Mouse (Mus musculus) testis, adult 2 months (tissue): ENCODE results near the gene Gm16485.

ENCODE experiments used
- CTCF ChIP-seq: fragments of 200-500 bp; IDR thresholded peaks from 2 replicates; pipeline ENCODE4 v1.5.1; 2012; ENCODE audit warnings: low read depth, mild to moderate bottlenecking, inconsistent platforms, low read length, moderate library complexity; ENCODE audit not compliant: control insufficient read depth, insufficient read depth, insufficient replicate concordance
- POLR2A ChIP-seq: fragments of 200-500 bp; IDR thresholded peaks from 2 replicates; pipeline ENCODE4 v1.6.1; 2012; ENCODE audit warnings: low read depth, mild to moderate bottlenecking, inconsistent platforms, low read length, moderate library complexity; ENCODE audit not compliant: control insufficient read depth

DNA sequence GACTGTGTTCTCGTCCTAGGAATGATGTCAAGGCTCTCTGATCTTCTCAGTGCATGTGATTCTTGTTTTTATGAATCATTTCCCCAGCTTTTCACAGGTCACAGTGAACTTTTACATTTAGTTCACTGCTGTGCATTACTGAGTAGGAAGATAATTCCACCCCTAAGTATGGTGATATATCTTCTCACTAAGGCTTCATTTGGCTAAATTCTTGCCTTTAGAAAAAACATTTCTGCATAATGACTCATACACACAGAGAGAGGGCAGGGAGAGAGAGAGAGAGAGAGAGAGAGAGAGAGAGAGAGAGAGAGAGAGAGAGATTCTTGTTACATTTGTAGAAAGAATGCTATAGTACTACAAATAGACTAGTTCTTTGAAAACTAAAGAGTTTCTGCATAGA lies 33.8 kb upstream of the Gm16485 start:
- TF ChIP-seq POLR2A (no peak), CTCF (no peak)
